Mouse (Mus musculus): Measurements from ENCODE around the gene Fkbp15.

DNA sequence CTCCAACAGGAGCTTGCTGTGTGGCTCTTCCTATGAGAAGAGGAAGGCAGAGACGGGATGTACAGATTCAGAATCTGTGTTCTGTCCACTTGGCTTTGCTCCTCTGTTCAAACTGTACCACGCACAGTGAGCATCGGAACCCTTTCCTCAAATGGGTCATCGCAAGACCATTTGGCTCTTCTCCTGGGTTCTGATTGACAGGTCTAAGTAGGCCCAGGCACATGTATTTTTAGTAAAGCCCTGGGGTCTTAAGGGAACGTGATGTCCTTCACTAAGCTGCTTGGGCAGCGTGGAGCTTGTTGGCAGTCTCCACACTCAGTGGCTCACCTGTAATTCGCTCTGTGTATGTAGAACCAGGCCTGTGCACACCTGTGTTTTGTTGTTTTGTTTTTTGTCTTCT, 71.1 kb downstream of the Fkbp15 start:
- TF ChIP-seq CTCF (IDR thresholded peaks at IDR 0.05; ENCODE audit: low read depth, low read length) (no peak), TAL1 (conservative IDR thresholded peaks at IDR 0.05; ENCODE audit: low read depth, low read length) (no peak), GATA1 (IDR thresholded peaks at IDR 0.05; ENCODE audit: borderline replicate concordance, low read length) (no peak)
